Mouse (Mus musculus): Measurements from ENCODE around the gene Tor2a. TPM values are rescaled to one million over a fixed set of nuclear protein-coding genes. Genes with fewer than 3 reads are reported as not detected.

Gene Tor2a
- polyA plus RNA-seq, 1 experiment = 41.6 TPM

DNA sequence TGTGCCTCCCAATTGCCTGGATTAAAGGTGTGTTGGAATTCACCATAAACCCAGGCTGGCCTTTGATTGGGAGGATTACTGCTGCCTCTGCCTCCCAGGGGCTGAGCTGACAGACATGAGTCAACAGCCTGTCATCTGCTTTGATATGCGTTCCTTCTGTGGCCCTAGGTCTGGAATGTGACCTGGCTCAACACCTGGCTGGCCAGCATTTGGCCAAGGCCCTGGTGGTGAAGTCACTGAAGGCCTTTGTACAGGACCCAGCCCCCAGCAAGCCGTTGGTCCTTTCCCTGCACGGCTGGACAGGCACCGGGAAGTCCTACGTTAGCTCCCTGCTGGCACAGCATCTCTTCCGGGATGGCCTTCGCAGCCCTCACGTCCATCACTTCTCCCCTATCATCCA lies 1.5 kb downstream of the Tor2a start:
- no peak overlapping the region for H3K27ac ChIP-seq (ENCODE audit: insufficient read depth, low read length)
- DNase-seq = no peak
- H3K4me1 ChIP-seq (ENCODE audit: control insufficient read depth, insufficient read depth, low read length) = peaks cover 14% of the 10 kb centered on the region
- H3K27me3 ChIP-seq (ENCODE audit: control insufficient read depth, insufficient read depth, low read length) = no peaks in the 10 kb centered on the region
- H3K4me3 ChIP-seq (replicated peaks; ENCODE audit: insufficient read depth, low read depth, low read length) = no peak overlapping the region
- no peak for TF ChIP-seq POLR2A (IDR thresholded peaks at IDR 0.05; ENCODE audit: borderline replicate concordance, insufficient read depth, low read length)
- TF ChIP-seq CTCF (IDR thresholded peaks at IDR 0.05; ENCODE audit: borderline replicate concordance, insufficient read depth, low read depth, low read length) = no peak
- 51% methylated on average over 8 of the region's 8 CpGs for WGBS

DNA sequence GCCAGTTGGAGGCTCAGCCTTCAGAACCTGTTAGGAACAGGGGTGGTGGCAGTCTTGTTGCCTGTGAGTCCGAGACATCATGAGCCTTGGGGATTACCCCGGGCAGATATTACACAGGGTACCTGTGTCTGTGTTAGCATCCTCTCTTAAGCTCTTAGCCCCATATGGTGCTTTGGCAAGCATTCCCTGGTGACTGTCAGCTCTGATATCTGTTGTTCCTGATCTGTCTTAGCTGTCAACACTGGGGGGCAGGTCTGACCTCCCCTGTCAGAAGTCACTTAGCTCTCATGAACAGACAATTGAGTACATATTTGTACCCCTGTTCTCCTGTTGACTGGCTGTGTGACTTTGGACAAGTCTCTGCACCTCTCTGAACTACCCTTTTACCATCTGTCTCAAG lies 2.0 kb downstream of the Tor2a start:
- 10% methylated on average over 2 of the region's 2 CpGs for WGBS
- peaks cover 14% of the 10 kb centered on the region for H3K4me1 ChIP-seq (ENCODE audit: control insufficient read depth, insufficient read depth, low read length)
- no peak for DNase-seq
- H3K27ac ChIP-seq (ENCODE audit: insufficient read depth, low read length) = no peak overlapping the region
- no peaks in the 10 kb centered on the region for H3K27me3 ChIP-seq (ENCODE audit: control insufficient read depth, insufficient read depth, low read length)
- TF ChIP-seq CTCF (IDR thresholded peaks at IDR 0.05; ENCODE audit: borderline replicate concordance, insufficient read depth, low read depth, low read length) = no peak
- no peak for TF ChIP-seq POLR2A (IDR thresholded peaks at IDR 0.05; ENCODE audit: borderline replicate concordance, insufficient read depth, low read length)
- H3K4me3 ChIP-seq (replicated peaks; ENCODE audit: insufficient read depth, low read depth, low read length) = no peak overlapping the region

DNA sequence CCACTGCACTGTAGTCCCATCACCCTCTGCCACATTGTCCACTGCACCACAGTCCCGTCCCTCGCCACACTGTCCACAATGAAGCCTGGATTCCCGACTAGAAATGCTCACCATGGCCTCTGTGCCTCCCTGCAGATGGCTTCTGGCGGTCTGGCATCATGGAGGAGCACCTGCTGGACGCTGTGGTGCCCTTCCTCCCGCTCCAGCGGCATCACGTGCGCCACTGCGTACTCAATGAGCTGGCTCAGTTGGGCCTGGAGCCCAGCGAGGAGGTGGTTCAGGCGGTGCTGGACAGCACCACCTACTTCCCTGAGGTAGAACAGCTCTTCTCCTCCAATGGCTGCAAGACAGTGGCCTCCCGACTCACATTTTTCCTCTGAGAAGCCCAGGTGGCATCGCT lies 4.3 kb downstream of the Tor2a start:
- H3K4me3 ChIP-seq (replicated peaks; ENCODE audit: insufficient read depth, low read depth, low read length) = no peak overlapping the region
- H3K4me1 ChIP-seq (ENCODE audit: control insufficient read depth, insufficient read depth, low read length) = peaks cover 14% of the 10 kb centered on the region
- no peak for DNase-seq
- TF ChIP-seq POLR2A (IDR thresholded peaks at IDR 0.05; ENCODE audit: borderline replicate concordance, insufficient read depth, low read length) (no peak), CTCF (IDR thresholded peaks at IDR 0.05; ENCODE audit: borderline replicate concordance, insufficient read depth, low read depth, low read length) (no peak)
- 38% methylated on average over 14 of the region's 14 CpGs for WGBS
- H3K27ac ChIP-seq (ENCODE audit: insufficient read depth, low read length) = no peak overlapping the region
- H3K27me3 ChIP-seq (ENCODE audit: control insufficient read depth, insufficient read depth, low read length) = no peaks in the 10 kb centered on the region

DNA sequence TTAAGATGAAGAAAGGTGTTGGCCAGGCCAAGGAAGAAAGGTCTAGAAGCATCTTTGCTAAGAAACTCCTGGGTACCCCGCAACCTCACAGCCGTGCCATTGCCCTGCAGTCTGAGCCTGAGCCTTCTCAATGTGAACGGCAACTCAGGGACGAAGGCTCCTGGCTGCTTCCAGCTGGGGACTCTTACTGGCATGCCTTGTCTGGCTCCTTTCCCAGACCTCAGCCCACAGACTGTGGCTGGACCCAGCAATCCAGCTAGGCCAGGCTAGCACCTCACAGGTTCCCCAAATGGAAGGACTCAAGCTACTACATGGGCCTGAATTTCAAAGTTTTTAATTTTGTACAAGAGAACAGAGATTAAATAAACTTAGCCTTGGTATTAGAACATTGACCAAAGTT lies 4.8 kb downstream of the Tor2a start:
- Histone ChIP-seq H3K4me3 (replicated peaks; ENCODE audit: insufficient read depth, low read depth, low read length) (no peak overlapping the region), H3K27ac (ENCODE audit: insufficient read depth, low read length) (no peak overlapping the region), H3K27me3 (ENCODE audit: control insufficient read depth, insufficient read depth, low read length) (no peaks in the 10 kb centered on the region), H3K4me1 (ENCODE audit: control insufficient read depth, insufficient read depth, low read length) (peaks cover 14% of the 10 kb centered on the region)
- no peak for DNase-seq
- no peak for TF ChIP-seq CTCF (IDR thresholded peaks at IDR 0.05; ENCODE audit: borderline replicate concordance, insufficient read depth, low read depth, low read length)
- no peak for TF ChIP-seq POLR2A (IDR thresholded peaks at IDR 0.05; ENCODE audit: borderline replicate concordance, insufficient read depth, low read length)
- WGBS = 41% methylated on average over 4 of the region's 4 CpGs

DNA sequence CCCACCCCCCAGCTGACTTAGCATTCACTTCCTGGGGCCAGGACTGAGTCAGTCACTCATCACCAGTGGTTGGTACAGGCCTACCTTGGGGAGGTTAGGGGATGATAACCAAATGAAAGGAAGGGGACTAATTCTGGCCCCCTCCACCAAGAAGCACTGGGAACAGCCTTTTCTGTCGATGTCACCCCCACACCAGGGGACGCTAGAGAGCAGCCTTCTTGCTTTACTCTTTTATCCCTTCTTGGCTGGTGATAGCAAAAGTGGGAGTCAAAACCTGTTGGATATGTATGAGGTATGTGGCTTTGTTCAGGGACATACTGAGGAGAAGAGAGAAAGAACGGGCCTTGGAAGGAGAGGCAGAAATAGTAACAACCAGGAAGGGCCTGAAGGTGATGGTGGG lies 6.3 kb downstream of the Tor2a start:
- TF ChIP-seq CTCF (IDR thresholded peaks at IDR 0.05; ENCODE audit: borderline replicate concordance, insufficient read depth, low read depth, low read length) (no peak), POLR2A (IDR thresholded peaks at IDR 0.05; ENCODE audit: borderline replicate concordance, insufficient read depth, low read length) (no peak)
- no peak for DNase-seq
- no peak overlapping the region for H3K27ac ChIP-seq (ENCODE audit: insufficient read depth, low read length)
- H3K27me3 ChIP-seq (ENCODE audit: control insufficient read depth, insufficient read depth, low read length) = no peaks in the 10 kb centered on the region
- H3K4me1 ChIP-seq (ENCODE audit: control insufficient read depth, insufficient read depth, low read length) = peaks cover 19% of the 10 kb centered on the region
- no peak overlapping the region for H3K4me3 ChIP-seq (replicated peaks; ENCODE audit: insufficient read depth, low read depth, low read length)
- 78% methylated on average over 3 of the region's 3 CpGs for WGBS

DNA sequence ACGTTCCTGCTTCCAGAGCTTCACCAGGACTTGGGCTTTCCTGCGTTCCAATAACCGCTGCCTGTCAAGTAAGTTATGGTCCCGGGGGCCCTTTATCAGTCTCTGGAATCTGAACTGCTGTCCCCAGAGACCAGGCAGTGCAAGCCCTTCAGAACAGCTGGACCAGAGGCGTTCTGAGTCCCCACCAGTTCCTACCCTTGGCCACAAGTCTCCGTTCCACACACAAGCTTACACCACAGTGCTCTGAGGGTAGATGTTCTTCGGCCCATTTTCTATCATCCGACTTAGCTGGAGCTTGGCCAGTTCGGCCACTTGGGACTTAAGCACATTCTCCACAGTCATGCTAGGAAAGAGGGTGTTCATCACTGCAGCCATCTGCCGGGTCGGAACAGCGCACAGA lies 10.2 kb downstream of the Tor2a start:
- peaks cover 12% of the 10 kb centered on the region; the same call in 1 of the 2 replicates for H3K4me1 ChIP-seq (ENCODE audit: control insufficient read depth, insufficient read depth, low read length)
- 50% methylated on average over 12 of the region's 12 CpGs for WGBS
- H3K27me3 ChIP-seq (ENCODE audit: control insufficient read depth, insufficient read depth, low read length) = no peaks in the 10 kb centered on the region
- TF ChIP-seq POLR2A (IDR thresholded peaks at IDR 0.05; ENCODE audit: borderline replicate concordance, insufficient read depth, low read length) (no peak), CTCF (IDR thresholded peaks at IDR 0.05; ENCODE audit: borderline replicate concordance, insufficient read depth, low read depth, low read length) (no peak)
- no peak for DNase-seq
- H3K27ac ChIP-seq (ENCODE audit: insufficient read depth, low read length) = no peak overlapping the region
- H3K4me3 ChIP-seq (replicated peaks; ENCODE audit: insufficient read depth, low read depth, low read length) = no peak overlapping the region

DNA sequence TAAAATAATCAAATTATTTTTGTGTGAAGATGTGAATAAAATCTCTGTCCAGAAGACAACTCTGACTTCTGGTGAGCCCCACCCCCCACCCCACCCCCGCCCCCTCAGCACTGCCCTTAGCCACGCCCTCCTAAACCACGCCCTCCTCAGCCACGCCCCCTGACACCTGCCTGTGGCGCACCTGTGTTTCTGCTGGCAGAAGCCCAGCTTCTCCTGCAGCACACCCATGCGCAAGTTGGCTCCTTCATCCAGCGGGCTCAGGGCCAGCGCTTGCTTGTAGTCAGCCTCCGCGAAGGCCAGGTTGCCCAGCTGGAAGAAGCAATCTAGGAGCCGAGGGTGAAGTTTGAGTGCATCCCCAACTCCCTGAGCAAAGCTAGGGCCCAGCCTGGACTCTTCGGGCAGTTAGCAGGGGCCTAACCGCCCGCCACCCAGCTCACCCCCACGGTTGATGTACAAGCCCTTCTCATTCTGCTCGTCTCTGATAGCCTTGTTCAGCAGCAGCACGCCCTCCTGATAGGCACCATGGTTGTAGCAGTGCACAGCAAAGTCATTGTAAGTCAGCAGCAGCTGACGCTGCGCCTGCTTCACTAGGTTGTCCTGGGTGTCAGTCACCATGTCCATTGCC lies 11.7 kb downstream of the Tor2a start:
- no peaks in the 10 kb centered on the region for H3K27me3 ChIP-seq (ENCODE audit: control insufficient read depth, insufficient read depth, low read length)
- peaks cover 12% of the 10 kb centered on the region; the same call in 1 of the 2 replicates for H3K4me1 ChIP-seq (ENCODE audit: control insufficient read depth, insufficient read depth, low read length)
- no peak overlapping the region for H3K4me3 ChIP-seq (replicated peaks; ENCODE audit: insufficient read depth, low read depth, low read length)
- DNase-seq = peak; percentile 56 to 63
- TF ChIP-seq POLR2A (IDR thresholded peaks at IDR 0.05; ENCODE audit: borderline replicate concordance, insufficient read depth, low read length) = no peak
- no peak for TF ChIP-seq CTCF (IDR thresholded peaks at IDR 0.05; ENCODE audit: borderline replicate concordance, insufficient read depth, low read depth, low read length)
- WGBS = 35% methylated on average over 19 of the region's 19 CpGs
- no peak overlapping the region for H3K27ac ChIP-seq (ENCODE audit: insufficient read depth, low read length)

DNA sequence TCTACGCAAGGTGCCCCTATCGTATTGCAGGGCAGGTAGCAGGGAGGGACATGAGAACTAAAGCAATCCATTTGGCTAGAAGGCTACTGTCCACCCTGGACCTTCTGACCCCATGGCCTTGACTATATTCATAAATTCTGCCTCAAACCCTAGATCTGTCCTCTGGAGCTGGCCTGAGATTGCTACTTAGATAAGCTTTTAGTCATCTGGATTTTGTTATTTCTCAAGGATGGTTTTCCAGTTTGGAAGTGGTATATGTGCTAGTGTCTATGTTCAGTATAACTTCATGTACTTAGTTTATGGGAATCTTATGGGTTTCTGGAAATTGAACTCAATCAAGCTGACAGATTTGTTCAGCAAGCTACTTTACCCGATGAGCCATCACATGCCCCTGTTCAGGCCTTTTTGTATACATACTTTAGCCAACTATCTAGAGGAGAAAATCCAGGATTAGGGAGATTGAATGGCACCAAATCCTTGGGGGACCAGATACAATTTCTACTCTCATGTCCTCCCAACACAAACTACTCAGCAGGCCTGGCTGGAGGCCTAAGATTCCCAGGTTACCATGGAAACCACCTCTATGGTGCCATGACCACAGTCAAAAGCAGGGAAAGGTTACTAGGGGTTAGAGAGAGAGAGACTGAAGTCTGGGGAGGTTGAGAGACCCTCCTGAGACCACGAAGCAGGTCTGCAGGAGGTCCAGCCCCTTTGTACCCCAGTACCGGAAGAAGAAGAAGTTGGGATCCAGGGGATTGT lies 12.5 kb downstream of the Tor2a start:
- Histone ChIP-seq H3K27me3 (ENCODE audit: control insufficient read depth, insufficient read depth, low read length) (no peaks in the 10 kb centered on the region), H3K4me3 (replicated peaks; ENCODE audit: insufficient read depth, low read depth, low read length) (no peak overlapping the region), H3K27ac (ENCODE audit: insufficient read depth, low read length) (no peak overlapping the region), H3K4me1 (ENCODE audit: control insufficient read depth, insufficient read depth, low read length) (peaks cover 12% of the 10 kb centered on the region; the same call in 1 of the 2 replicates)
- WGBS = 58% methylated on average over 5 of the region's 5 CpGs
- DNase-seq = no peak
- TF ChIP-seq POLR2A (IDR thresholded peaks at IDR 0.05; ENCODE audit: borderline replicate concordance, insufficient read depth, low read length) (no peak), CTCF (IDR thresholded peaks at IDR 0.05; ENCODE audit: borderline replicate concordance, insufficient read depth, low read depth, low read length) (no peak)

Measured in cerebellum, adult 2 months (tissue).